26 mouse cellular contexts compared by ENCODE assay signal in genomic region chr3:104501648-104502047, GRCm38 (mm10). TPM values are rescaled to one million over a fixed set of nuclear protein-coding genes. Genes with fewer than 3 reads are reported as not detected.
DNase-seq lines count a peak whose midpoint lies in the region; ATAC-seq and TF ChIP-seq lines count a peak whose summit lies in the region.
"Had no signal": no experiment of that assay in that cellular context is flagged by ENCODE, and none has a peak within 500 bp of the region (broad histone marks: within the 10 kb centered on the region; RNA-seq: fewer than 3 reads in every experiment).

No protein-coding gene starts in this region.

- TF ChIP-seq POLR2A in kidney, adult 2 months (IDR thresholded peaks at IDR 0.05; ENCODE audit: low read depth, low read length), result no peak

- peaks cover 10% of the 10 kb centered on the region; the same call in 1 of the 2 replicates for H3K4me1 ChIP-seq in kidney, adult 2 months (ENCODE audit: control insufficient read depth, insufficient read depth, low read length)
- H3K4me1 ChIP-seq in hindbrain, embryonic 12.5 days, result peaks cover 7% of the 10 kb centered on the region; the same call in 1 of the 2 replicates
- H3K4me1 ChIP-seq: forebrain, embryonic 13.5 days; heart, embryonic 15.5 days; limb, embryonic 12.5 days; midbrain, embryonic 12.5 days had no signal

- no peak overlapping the region for H3K4me2 ChIP-seq in hindbrain, embryonic 12.5 days (replicated peaks)
- H3K4me2 ChIP-seq: forebrain, embryonic 13.5 days; heart, embryonic 15.5 days; limb, embryonic 12.5 days; liver, embryonic 12.5 days; midbrain, embryonic 12.5 days had no signal

- no peak overlapping the region for H3K4me3 ChIP-seq in kidney, adult 2 months (ENCODE audit: insufficient read depth, low read depth, low read length)
- H3K4me3 ChIP-seq in hindbrain, embryonic 12.5 days, result no peak overlapping the region
- H3K4me3 ChIP-seq: forebrain, embryonic 13.5 days; heart, embryonic 15.5 days; limb, embryonic 12.5 days; liver, embryonic 12.5 days; midbrain, embryonic 12.5 days had no signal

- H3K27ac ChIP-seq in kidney, adult 2 months (ENCODE audit: insufficient read depth, low read depth, low read length), result 0 out of 2 replicates have a peak overlapping the region, but pooled peaks have one; percentile 45
- no peak overlapping the region for H3K27ac ChIP-seq in hindbrain, embryonic 12.5 days
- H3K27ac ChIP-seq: forebrain, embryonic 13.5 days; heart, embryonic 15.5 days; limb, embryonic 12.5 days; liver, embryonic 12.5 days; midbrain, embryonic 12.5 days; stomach, postnatal 0 days had no signal

- H3K36me3 ChIP-seq in kidney, adult 2 months (ENCODE audit: control insufficient read depth, insufficient read depth, low read length), result no peaks in the 10 kb centered on the region
- peaks cover 2% of the 10 kb centered on the region; the same call in 1 of the 2 replicates for H3K36me3 ChIP-seq in splenic B cell, adult 2 months (ENCODE audit: control insufficient read depth, insufficient read depth, low read length, poor library complexity, severe bottlenecking)
- H3K36me3 ChIP-seq in hindbrain, embryonic 12.5 days, result peaks cover 7% of the 10 kb centered on the region; the same call in 1 of the 2 replicates

- H3K27me3 ChIP-seq in kidney, adult 2 months (replicated peaks; ENCODE audit: control insufficient read depth, insufficient read depth, low read length), result no peaks in the 10 kb centered on the region
- no peaks in the 10 kb centered on the region for H3K27me3 ChIP-seq in splenic B cell, adult 2 months (ENCODE audit: control insufficient read depth, insufficient read depth, low read length, poor library complexity, severe bottlenecking)
- H3K27me3 ChIP-seq in hindbrain, embryonic 12.5 days, result no peaks in the 10 kb centered on the region
- H3K27me3 ChIP-seq: forebrain, embryonic 13.5 days; heart, embryonic 15.5 days; limb, embryonic 12.5 days; liver, embryonic 12.5 days; midbrain, embryonic 12.5 days had no signal

- peak; percentile 71 for ATAC-seq in megakaryocyte, adult 5-6 weeks (ENCODE audit: poor library complexity, severe bottlenecking)
- no peak for ATAC-seq in hindbrain, embryonic 12.5 days (ENCODE audit: low FRiP score)
- ATAC-seq: activated CD4-positive, CD25-positive, alpha-beta regulatory T cell, adult 4 months; forebrain, embryonic 13.5 days; liver, embryonic 12.5 days had no signal

- DNase-seq in kidney, adult 2 months, result no peak
- no peak for DNase-seq in kidney, adult 8-10 months
- DNase-seq in spleen, postnatal 36 days (ENCODE audit: low spot score in 2 of 2), result peak; percentile 59 to 64
- DNase-seq in spleen, postnatal 4 days (ENCODE audit: low spot score in 2 of 2), result no peak
- peak; percentile 68 for DNase-seq in splenic B cell, adult 2 months (ENCODE audit: low read depth, low spot score)
- no peak for DNase-seq in liver
- DNase-seq: adrenal gland, adult 8-10 months; cerebellum, adult 2 months; cerebellum, postnatal 36 days; gastrocnemius, postnatal 36 days; heart, postnatal 36 days; lung, adult 18-20 months; lung, postnatal 14 days; right cerebral cortex, postnatal 14 days; spleen, adult 18-20 months; thymus, adult 2 months; thymus, postnatal 4 days had no signal

- no peak overlapping the region for H3K9ac ChIP-seq in hindbrain, embryonic 12.5 days
- H3K9ac ChIP-seq: forebrain, embryonic 13.5 days; heart, embryonic 15.5 days; limb, embryonic 12.5 days; liver, embryonic 12.5 days; midbrain, embryonic 12.5 days had no signal

- no peak for TF ChIP-seq CTCF in kidney, adult 2 months (conservative IDR thresholded peaks at IDR 0.05; ENCODE audit: insufficient read depth, insufficient read length, low read depth, low read length)

- H3K9me3 ChIP-seq in hindbrain, embryonic 12.5 days (replicated peaks), result no peaks in the 10 kb centered on the region
- H3K9me3 ChIP-seq: forebrain, embryonic 13.5 days; heart, embryonic 15.5 days; limb, embryonic 12.5 days; liver, embryonic 12.5 days; midbrain, embryonic 12.5 days had no signal

- WGBS in kidney, adult 2 months, result 43% methylated on average over 2 of the region's 2 CpGs
- 88% methylated on average over 2 of the region's 2 CpGs for WGBS in hindbrain, embryonic 12.5 days

RNA-seq across cellular contexts. Expression of gene Lrig2, which starts 10.1 kb away (rescaled TPM):
- polyA plus RNA-seq in kidney, adult 2 months (2012; rRNA removed), result 4.6 and 4.8 TPM in 2 replicates
- total RNA-seq in megakaryocyte, adult 5-6 weeks (2015), result 8.5 and 12.9 TPM in 2 replicates
- total RNA-seq in megakaryocyte, adult 5-6 weeks (2017), result 16.0 and 19.8 TPM in 2 replicates
- polyA plus RNA-seq in hindbrain, embryonic 12.5 days (2016; fragmentation: Nextera tagmentation; extraction: Ambion mirVana), result 35.2 and 37.1 TPM in 2 replicates

Comparison
In these comparisons a context has a peak if more than half of its experiments do, and no peak if none do; other contexts are left out.
1. DNase-seq: peak in spleen, postnatal 36 days (2 of 2) and splenic B cell, adult 2 months (single experiment); none in kidney, adult 2 months (single experiment), kidney, adult 8-10 months (0 of 2), spleen, postnatal 4 days (0 of 2) and liver (single experiment).